Mouse (Mus musculus): Measurements from ENCODE around the gene Rasgrf2. TPM values are rescaled to one million over a fixed set of nuclear protein-coding genes. Genes with fewer than 3 reads are reported as not detected.

The Rasgrf2 gene
- polyA plus RNA-seq, 1 experiment from 2014 or later: not detected

DNA sequence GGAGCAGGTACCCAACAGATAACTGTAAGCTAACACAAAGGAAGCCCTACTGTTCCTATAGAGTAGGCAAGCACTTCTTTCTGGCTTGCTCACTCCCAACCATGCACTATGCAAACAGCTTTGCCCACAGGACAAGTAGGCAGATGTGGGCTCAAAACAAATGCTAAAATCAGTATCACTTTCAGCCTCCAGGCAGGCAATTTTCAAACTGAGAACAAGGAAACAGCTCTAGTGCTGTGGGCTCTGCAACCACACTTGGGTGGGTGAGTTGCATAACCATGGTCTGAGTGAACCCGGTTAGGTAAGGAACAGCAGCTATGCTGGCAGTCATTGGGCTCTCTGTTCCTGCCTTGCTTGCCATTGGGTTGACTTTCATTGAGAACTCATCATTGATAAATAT, 157.3 kb downstream of the Rasgrf2 start:
- no peak overlapping the region for H3K4me3 ChIP-seq
- WGBS: 93% methylated on average over 1 of the region's 1 CpGs
- DNase-seq (ENCODE audit: extremely low spot score, low spot score): no peak
- no peaks in the 10 kb centered on the region for H3K9me3 ChIP-seq
- no peaks in the 10 kb centered on the region for H3K27me3 ChIP-seq (ENCODE audit: poor library complexity, severe bottlenecking)
- H3K36me3 ChIP-seq (replicated peaks): no peaks in the 10 kb centered on the region
- H3K4me1 ChIP-seq: no peaks in the 10 kb centered on the region
- no peak overlapping the region for H3K27ac ChIP-seq

- H3K27me3 ChIP-seq (ENCODE audit: poor library complexity, severe bottlenecking): no peaks in the 10 kb centered on the region
- H3K9me3 ChIP-seq: no peaks in the 10 kb centered on the region
- DNase-seq (ENCODE audit: extremely low spot score, low spot score): no peak
- H3K36me3 ChIP-seq (replicated peaks): no peaks in the 10 kb centered on the region
- WGBS: 88% methylated on average over 3 of the region's 3 CpGs
- H3K27ac ChIP-seq: no peak overlapping the region
- no peak overlapping the region for H3K4me3 ChIP-seq
- no peaks in the 10 kb centered on the region for H3K4me1 ChIP-seq
Observed at GRCm38 (mm10) chr13:91971246-91971645, 160.2 kb downstream of the Rasgrf2 start.

DNA sequence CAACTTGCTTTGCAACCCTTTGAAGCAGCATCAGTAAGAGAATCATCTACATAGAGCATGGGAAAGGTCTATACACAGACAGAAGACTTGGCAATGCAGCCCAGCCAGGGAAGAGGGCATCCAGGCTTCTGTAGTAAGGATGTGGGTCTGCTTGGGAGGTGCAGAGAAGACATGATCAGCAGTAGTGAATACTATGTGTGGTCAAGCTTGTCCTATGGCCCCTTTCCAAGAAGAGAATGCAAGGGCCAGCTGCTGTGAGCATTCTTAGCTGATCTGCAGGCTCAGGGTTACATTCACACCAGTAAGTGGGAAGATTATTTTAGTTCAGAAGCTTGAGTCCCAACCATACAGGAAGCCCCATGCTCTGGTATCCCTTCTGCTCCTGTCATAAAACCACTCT, 175.0 kb downstream of the Rasgrf2 start:
- no peak for DNase-seq (ENCODE audit: extremely low spot score, low spot score)
- H3K27ac ChIP-seq: no peak overlapping the region

GRCm38 (mm10) chr13:91955646-91956045, 175.8 kb downstream of the Rasgrf2 start:
- DNase-seq (ENCODE audit: extremely low spot score, low spot score): no peak
- Histone ChIP-seq H3K9me3 (no peaks in the 10 kb centered on the region), H3K4me3 (no peak overlapping the region), H3K27me3 (ENCODE audit: poor library complexity, severe bottlenecking) (no peaks in the 10 kb centered on the region), H3K36me3 (replicated peaks) (no peaks in the 10 kb centered on the region), H3K4me1 (no peaks in the 10 kb centered on the region), H3K27ac (no peak overlapping the region)
- WGBS: 91% methylated on average over 2 of the region's 2 CpGs

More for the DNA sequence above, 175.0 kb downstream of the Rasgrf2 start:
- Histone ChIP-seq H3K4me3 (no peak overlapping the region), H3K36me3 (replicated peaks) (no peaks in the 10 kb centered on the region), H3K9me3 (no peaks in the 10 kb centered on the region), H3K4me1 (no peaks in the 10 kb centered on the region), H3K27me3 (ENCODE audit: poor library complexity, severe bottlenecking) (no peaks in the 10 kb centered on the region)

DNA sequence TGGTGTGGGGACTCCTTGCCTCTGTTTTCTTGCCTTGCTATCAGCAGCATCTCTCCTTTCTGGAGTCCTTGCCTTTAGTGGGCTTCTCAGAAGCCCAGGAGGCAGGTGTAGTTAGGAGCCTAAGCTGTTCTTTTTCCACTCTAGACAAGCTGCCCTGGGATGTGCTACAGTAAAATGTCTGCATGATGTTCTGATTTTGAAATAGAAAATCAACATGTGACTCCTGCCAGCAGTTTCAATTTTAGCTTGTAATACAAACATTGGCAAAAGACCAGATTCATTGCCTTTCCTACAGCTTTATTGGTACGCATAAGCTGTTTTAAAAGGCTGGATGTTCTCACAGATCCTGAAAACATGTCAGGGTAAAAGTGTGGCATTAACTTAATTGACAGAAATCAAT, 176.3 kb downstream of the Rasgrf2 start:
- no peak overlapping the region for H3K27ac ChIP-seq
- no peak for DNase-seq (ENCODE audit: extremely low spot score, low spot score)
- H3K9me3 ChIP-seq: no peaks in the 10 kb centered on the region

DNA sequence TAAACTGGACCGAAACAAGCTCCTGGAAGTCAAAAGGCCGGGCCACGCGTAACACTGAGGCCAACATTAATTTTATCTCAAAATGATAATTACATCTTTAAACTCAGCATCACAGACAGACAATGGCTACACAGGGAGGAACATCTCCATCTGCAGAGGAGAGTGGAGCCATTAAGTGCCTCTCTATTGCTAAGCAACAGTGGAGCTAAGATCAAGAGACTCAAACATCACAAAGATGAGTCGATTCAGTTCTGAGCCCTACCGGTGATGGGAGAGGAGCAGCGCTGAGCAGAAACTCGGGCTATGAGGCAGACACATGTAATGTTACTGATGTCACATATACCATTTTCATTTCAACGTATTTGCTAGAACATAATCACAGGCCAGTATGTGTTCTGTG, 191.3 kb downstream of the Rasgrf2 start:
- H3K27me3 ChIP-seq (ENCODE audit: poor library complexity, severe bottlenecking): no peaks in the 10 kb centered on the region
- no peaks in the 10 kb centered on the region for H3K9me3 ChIP-seq
- DNase-seq (ENCODE audit: extremely low spot score, low spot score): no peak
- no peak overlapping the region for H3K4me3 ChIP-seq
- no peak overlapping the region for H3K27ac ChIP-seq
- no peaks in the 10 kb centered on the region for H3K36me3 ChIP-seq (replicated peaks)
- WGBS: 89% methylated on average over 9 of the region's 9 CpGs
- H3K4me1 ChIP-seq: no peaks in the 10 kb centered on the region

More for the DNA sequence above, 176.3 kb downstream of the Rasgrf2 start:
- no peak overlapping the region for H3K4me3 ChIP-seq
- WGBS: 95% methylated on average over 1 of the region's 1 CpGs
- H3K27me3 ChIP-seq (ENCODE audit: poor library complexity, severe bottlenecking): no peaks in the 10 kb centered on the region
- no peaks in the 10 kb centered on the region for H3K4me1 ChIP-seq
- H3K36me3 ChIP-seq (replicated peaks): no peaks in the 10 kb centered on the region

- no peaks in the 10 kb centered on the region for H3K27me3 ChIP-seq (ENCODE audit: poor library complexity, severe bottlenecking)
- no peak for DNase-seq (ENCODE audit: extremely low spot score, low spot score)
- no peak overlapping the region for H3K27ac ChIP-seq
- no peaks in the 10 kb centered on the region for H3K36me3 ChIP-seq (replicated peaks)
- WGBS: 54% methylated on average over 1 of the region's 1 CpGs
- H3K4me3 ChIP-seq: no peak overlapping the region
- no peaks in the 10 kb centered on the region for H3K4me1 ChIP-seq
- H3K9me3 ChIP-seq: no peaks in the 10 kb centered on the region
Observed at GRCm38 (mm10) chr13:91938826-91939225, 192.6 kb downstream of the Rasgrf2 start.

DNA sequence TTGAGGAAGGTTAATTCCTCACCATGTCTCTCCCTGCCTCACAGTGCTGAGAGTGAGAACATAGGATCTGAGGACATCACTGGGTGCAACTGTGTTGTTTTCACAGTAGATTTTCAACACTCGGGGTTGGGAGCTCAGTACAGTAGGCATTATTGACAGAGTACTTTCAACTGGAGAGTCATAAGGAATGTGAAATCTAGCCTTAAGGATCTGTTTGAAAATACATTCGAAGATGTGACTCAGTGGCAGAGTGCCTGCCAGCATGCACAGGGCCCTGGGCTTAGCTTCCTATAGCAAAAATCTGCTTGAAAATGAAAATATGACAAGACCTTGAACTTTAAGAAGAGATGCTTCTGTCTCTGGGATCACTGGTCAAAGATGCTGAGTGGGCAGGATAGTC, 194.2 kb downstream of the Rasgrf2 start:
- Histone ChIP-seq H3K27me3 (ENCODE audit: poor library complexity, severe bottlenecking) (no peaks in the 10 kb centered on the region), H3K4me1 (no peaks in the 10 kb centered on the region), H3K36me3 (replicated peaks) (no peaks in the 10 kb centered on the region), H3K4me3 (no peak overlapping the region), H3K27ac (no peak overlapping the region), H3K9me3 (no peaks in the 10 kb centered on the region)
- 86% methylated on average over 2 of the region's 2 CpGs for WGBS
- no peak for DNase-seq (ENCODE audit: extremely low spot score, low spot score)

DNA sequence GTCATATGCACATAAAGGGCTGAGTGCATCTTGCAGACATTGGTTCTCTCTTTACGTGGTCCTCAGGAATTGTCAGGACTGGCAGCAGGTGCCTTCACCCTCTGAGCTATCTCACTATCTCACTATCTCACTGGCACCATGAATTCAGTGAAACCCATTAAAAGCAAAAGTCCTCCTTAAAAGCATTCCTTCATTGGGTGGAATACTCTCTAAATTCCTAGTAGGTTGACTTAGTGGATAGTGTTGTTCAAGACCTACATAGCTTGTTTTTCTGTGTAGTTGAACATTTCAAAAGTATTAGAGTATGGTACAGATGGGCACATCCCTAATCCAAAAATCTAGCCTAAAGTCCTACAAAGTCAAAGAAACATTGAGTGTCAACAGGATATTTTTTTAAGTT, 199.3 kb downstream of the Rasgrf2 start:
- DNase-seq (ENCODE audit: extremely low spot score, low spot score): no peak
- Histone ChIP-seq H3K4me1 (no peaks in the 10 kb centered on the region), H3K4me3 (no peak overlapping the region), H3K36me3 (replicated peaks) (no peaks in the 10 kb centered on the region), H3K27me3 (ENCODE audit: poor library complexity, severe bottlenecking) (no peaks in the 10 kb centered on the region), H3K9me3 (no peaks in the 10 kb centered on the region), H3K27ac (no peak overlapping the region)
- WGBS: 100% methylated on average over 1 of the region's 1 CpGs

GRCm38 (mm10) chr13:91929943-91930726, 201.3 kb downstream of the Rasgrf2 start:
- Histone ChIP-seq H3K9me3 (no peaks in the 10 kb centered on the region), H3K27me3 (ENCODE audit: poor library complexity, severe bottlenecking) (no peaks in the 10 kb centered on the region), H3K36me3 (replicated peaks) (no peaks in the 10 kb centered on the region), H3K4me1 (no peaks in the 10 kb centered on the region), H3K4me3 (no peak overlapping the region), H3K27ac (no peak overlapping the region)
- 89% methylated on average over 7 of the region's 7 CpGs for WGBS
- no peak for DNase-seq (ENCODE audit: extremely low spot score, low spot score)

GRCm38 (mm10) chr13:91928605-91929389, 202.7 kb downstream of the Rasgrf2 start:
- Histone ChIP-seq H3K9me3 (no peaks in the 10 kb centered on the region), H3K4me3 (no peak overlapping the region), H3K36me3 (replicated peaks) (no peaks in the 10 kb centered on the region), H3K27me3 (ENCODE audit: poor library complexity, severe bottlenecking) (no peaks in the 10 kb centered on the region), H3K27ac (no peak overlapping the region), H3K4me1 (no peaks in the 10 kb centered on the region)
- no peak for DNase-seq (ENCODE audit: extremely low spot score, low spot score)
- 70% methylated on average over 4 of the region's 4 CpGs for WGBS

- H3K4me3 ChIP-seq: no peak overlapping the region
- WGBS: 83% methylated on average over 3 of the region's 3 CpGs
- H3K36me3 ChIP-seq (replicated peaks): no peaks in the 10 kb centered on the region
- H3K27ac ChIP-seq: no peak overlapping the region
- H3K4me1 ChIP-seq: peaks cover 4% of the 10 kb centered on the region
- DNase-seq (ENCODE audit: extremely low spot score, low spot score): no peak
- no peaks in the 10 kb centered on the region for H3K9me3 ChIP-seq
- no peaks in the 10 kb centered on the region for H3K27me3 ChIP-seq (ENCODE audit: poor library complexity, severe bottlenecking)
Observed at GRCm38 (mm10) chr13:91921010-91921409, 210.4 kb downstream of the Rasgrf2 start.

- Histone ChIP-seq H3K36me3 (replicated peaks) (no peaks in the 10 kb centered on the region), H3K27ac (no peak overlapping the region), H3K27me3 (ENCODE audit: poor library complexity, severe bottlenecking) (no peaks in the 10 kb centered on the region), H3K9me3 (no peaks in the 10 kb centered on the region), H3K4me1 (peaks cover 17% of the 10 kb centered on the region), H3K4me3 (no peak overlapping the region)
- 87% methylated on average over 5 of the region's 5 CpGs for WGBS
- no peak for DNase-seq (ENCODE audit: extremely low spot score, low spot score)
Observed at GRCm38 (mm10) chr13:91918764-91919163, 212.7 kb downstream of the Rasgrf2 start.
